Mouse (Mus musculus) cerebellum, adult 9-10 months (tissue): ENCODE results near the gene Wdfy2.

Source experiments
- DNase-seq: peaks from one replicate; pipeline ENCODE4 v3.0.0; 2022

Gene Wdfy2

DNA sequence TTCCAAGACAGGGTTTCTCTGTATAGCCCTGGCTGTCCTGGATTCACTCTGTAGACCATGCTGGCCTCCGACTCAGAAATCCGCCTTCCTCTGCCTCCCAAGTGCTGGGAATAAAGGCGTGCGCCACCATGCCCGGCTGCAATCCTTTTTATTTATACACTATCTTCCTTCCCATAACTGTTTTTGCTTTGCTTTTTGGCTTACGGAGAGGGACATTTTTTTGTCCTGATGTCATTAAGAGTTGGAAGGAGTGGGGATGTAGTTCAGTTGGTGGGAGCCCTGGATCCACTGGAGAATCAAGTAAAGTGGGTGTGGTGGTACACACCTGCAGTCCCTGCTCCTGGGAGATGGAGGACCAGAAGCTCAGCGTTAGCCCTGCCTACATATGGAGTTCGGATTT lies 6.7 kb downstream of the Wdfy2 start:
- DNase-seq: peak; percentile 3

DNA sequence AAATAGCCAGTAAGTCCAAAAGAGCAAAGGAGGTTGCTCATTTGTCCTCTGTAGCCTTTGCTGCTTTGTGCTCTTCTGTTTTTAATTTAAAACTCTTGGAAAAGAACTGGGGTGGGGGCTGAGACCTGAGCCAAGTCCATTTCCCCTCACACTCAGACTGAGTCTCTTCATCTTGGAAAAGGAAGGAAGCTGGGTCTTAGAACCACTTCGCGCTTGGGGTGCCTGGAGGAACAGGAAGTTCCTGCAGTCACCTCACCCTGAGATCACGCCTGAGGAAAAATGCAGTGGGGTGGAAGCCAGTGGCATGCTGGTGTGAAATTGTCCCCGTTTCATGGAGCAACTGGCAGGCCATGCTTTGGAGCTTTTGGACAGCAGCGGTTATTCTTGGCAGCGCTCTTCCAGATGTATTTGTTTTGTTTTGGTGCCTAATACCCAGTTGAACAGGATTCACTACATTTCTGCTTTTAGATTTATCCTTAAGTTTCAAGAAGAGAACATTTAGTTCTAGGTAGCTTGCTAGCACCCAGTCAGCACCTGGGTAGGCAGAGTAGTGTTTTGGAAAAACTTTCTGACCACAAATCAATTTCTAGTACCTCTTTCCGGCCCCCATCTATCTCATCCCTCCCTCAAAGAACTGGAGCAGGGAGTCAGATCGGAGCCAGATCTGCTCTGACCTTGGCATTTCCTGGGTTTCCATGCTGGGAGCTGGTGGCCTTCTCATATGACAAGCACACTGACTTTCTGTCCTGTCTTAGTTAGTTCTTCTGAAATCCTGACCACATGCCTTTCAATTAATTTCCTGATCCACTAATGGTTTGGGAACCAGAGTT lies 7.7 kb downstream of the Wdfy2 start:
- DNase-seq: peak; percentile 24

DNA sequence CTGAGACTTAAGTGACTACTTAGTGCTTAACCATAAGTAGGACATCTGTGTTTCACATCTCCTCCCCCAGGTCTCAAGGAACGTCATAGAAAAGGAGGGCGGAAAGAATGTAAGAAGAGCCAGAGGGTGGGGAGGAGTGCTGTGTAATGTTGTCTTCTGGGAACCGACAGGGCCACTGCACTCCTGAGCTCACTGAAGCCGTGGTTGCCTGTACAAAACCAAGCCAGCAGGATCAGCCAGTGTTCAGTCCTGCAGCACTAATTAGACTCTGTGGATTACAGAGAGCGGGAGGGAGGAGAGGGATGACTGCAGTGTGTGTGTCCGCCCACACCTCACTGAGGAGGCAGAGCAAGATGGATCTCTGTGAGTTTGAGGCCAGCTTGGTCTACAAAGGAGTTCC lies 13.5 kb downstream of the Wdfy2 start:
- DNase-seq: peak; percentile 77

DNA sequence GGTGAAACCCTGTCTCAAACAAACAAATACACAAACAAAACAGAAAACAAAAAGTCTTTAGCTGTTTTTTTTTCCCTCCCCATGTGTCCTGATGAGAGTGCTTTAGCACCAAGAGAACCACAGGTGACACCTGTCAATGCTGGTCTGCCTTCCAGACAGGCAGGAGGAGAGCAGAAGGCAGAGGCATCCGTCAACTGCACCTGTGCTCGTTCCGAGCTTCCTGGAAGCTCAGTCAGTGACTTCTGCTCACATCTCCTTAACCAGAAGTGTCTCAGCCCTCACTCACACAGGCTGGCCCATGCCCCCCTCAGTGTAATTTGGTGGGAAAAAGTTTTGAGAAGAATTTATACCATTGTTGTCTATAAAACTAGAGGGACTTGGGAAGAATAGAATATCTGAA lies 15.4 kb downstream of the Wdfy2 start:
- DNase-seq: no peak

DNA sequence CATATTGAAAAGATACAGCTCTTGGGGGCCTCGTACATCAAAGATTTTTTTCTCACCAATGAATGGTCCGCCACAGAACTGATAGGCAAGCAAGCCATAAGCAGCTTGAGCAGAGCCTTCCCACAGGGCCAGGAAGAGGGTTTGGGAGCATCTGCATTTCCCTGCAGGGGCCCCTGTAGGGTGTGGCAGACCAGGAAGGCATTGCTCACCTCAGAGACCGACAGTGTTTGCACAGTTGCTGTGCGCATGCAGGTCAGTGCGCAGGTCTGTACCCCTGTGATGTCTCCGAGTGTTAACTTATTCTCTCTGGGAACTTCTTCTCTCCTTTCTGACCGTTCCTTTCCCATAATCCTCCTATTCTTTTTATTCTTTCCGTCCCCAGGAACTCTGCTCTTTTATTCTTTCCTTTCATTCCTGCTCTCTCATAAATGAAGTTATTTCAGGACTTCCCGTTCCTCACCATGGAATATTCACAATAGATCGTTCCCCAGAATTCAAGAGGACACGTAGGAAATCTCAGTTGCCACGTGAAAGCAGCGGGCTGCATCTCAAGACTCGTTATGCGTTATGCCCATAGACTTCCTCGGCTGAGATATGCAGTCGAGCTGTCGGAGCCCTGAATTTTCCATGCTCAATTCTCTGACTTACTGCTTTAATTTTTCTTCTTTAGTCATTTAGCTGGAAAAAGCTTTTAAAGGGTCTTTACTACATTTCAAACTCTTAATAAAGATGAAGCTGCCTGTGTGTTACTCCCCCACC lies 17.8 kb downstream of the Wdfy2 start:
- no peak for DNase-seq

DNA sequence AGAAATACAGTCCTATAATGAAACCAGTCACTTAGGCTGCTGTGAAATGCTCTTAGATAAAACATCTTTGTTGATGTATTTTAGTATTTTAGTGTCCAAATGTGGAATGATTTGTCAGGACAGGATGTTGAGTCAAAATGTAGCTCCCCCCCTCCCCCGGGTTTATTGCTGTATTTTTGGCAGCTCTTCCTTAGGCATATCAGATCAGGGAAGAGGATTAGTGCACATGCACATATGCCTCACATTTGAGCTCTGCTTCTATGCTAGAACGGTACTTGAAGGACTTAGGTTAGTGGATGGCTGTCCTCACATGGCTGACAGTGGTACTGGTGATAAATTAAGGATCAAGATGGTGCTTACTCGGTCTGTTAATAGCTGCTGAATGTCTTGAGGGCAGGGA lies 18.4 kb downstream of the Wdfy2 start:
- no peak for DNase-seq

DNA sequence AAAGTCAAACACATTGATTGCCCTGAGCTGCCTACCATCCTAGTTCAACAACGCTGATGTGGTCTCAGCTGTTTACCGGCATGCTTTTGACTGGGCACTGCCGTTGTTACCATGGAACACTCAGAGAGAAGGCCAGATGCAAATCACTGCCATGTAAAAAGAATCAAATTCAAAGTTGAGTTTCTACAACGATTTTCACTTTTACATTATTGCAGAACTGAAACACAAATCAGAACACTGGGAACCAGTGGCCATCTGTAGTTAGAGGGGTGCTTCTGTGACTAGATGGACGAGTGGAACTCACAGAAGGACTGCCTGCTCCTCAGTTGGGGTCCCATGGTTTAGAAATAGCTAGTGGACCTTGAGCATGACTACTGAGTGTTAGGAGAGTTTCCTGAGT lies 19.0 kb downstream of the Wdfy2 start:
- no peak for DNase-seq

DNA sequence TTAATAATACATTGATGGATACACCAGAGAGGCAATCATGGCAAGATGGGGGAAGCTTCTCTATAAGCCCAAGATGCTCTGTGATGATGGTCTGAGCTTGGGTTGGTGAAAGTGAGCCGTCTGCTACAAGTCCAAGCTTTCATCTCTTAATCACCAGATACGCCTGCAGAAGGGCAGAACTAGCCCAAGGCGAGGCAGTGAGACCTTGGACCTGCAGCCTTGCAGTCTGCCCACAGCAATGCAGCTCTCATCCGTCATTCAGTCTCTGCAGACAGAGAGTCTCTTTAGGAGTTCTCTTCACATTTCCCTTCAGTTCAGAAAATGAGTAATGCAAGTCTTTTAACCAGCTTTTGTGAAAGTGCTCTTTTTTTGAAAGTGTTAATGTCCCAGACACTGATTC lies 20.4 kb downstream of the Wdfy2 start:
- DNase-seq: no peak

DNA sequence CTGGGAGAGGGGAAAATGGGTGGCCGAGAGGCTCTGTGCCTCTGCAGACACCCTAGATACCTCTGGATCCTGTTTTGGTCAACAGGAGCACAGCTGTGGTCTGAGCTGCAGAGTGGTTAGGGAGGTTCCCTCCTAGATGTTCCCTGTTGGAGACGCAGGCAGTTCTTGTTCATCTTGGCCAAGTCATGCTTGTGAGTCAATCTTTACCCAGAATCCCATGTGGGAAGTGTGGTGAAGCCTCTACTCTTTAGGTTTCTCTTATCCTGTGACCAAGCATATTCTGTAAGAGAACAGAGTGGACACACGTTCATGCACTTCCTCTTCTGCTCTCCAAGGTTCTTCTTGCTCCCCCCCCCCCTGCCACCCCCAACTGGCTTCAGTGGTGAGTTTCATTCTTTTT lies 20.8 kb downstream of the Wdfy2 start:
- DNase-seq: no peak

DNA sequence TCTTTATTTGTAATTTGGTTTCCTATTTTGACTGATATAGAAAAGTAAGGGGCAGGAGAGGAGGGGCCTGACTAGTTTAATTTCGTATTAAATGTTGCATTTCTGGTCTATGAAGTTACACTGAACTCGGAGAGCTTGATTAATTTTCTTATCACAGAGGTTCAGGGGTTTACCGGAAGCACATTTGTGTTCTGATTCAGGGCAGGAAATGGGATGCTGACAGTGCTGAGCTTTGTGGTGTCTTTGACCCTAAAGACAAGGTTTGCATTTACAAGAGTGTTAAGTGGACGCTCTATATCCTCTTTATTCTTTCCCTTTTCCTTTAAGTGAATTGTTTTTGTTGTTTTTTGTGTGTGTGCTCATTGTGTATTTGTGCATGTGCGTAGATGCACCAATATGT lies 25.1 kb downstream of the Wdfy2 start:
- DNase-seq: no peak

DNA sequence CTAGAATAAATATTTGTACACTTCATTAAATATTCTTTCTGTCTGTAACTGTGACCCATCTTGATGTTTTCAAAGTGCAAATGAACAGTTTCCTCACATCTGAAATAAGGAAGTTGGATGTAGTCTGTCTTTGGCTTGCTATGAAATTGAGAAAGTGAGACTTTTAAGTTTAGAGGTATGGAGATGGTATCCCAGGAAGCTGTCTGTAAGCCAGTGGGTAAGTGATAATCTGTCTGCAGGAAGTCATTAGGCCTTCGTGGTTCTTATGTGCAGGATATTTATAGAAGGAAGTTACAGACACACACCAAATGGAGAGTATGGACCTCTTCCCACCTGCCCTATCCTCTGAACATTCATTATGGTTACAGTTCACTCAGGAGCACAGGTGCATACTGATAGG lies 26.8 kb downstream of the Wdfy2 start:
- no peak for DNase-seq

DNA sequence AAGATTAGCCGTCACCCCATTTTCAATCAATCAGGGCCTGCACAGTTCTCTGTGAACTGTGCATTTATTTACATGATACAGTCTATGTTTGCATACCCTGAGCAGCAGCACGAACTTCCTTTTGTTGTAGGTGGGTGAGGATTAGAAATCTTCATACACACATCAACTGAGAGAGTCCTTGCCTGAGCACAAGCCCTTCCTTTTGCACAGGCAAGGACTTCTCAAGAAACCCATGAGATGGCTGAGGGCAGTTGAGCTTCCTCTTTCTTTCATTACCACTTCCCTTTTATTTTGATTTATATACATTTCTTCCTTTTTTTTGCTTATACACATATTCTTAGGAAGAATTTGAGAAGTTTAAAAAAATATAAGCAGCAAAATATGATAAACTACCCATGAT lies 27.9 kb downstream of the Wdfy2 start:
- no peak for DNase-seq

DNA sequence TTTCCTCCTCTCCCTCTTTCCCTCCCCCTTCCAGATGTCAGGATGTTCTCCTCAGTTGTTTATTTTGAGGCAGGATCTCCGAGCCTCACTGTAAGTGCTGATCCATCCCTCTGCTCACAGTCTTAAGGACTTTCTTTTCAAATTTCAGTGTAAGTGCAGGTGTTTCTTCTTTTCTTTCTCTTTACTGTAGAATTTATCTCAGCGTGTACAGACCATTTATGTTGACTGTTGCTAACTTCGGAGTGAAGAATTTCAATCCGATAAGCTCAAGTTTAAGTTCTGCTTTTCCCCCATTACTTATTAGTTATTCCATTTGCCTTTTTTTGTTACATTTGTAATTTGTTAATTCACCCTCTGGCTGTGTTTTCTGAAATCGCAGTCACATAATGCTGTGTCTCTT lies 29.6 kb downstream of the Wdfy2 start:
- DNase-seq: no peak

DNA sequence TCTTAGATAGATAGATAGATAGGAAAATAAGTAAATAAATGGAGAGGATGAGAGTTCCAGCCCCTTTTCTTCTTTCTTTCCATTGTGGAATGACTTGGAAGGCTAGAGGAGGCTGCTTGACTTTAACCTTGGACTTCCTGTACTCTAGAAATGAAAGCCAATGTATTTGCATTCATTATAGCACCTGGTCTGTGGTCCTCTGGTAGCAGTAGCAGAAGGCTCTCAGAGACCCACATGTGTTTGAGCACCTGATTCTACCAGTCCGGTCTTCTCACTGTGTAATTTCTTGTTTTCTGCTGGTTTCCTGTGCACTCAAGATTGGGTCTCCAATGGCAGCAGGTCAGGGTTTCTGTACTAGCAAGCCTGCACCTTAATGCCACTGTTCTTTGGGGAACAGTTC lies 30.1 kb downstream of the Wdfy2 start:
- no peak for DNase-seq

DNA sequence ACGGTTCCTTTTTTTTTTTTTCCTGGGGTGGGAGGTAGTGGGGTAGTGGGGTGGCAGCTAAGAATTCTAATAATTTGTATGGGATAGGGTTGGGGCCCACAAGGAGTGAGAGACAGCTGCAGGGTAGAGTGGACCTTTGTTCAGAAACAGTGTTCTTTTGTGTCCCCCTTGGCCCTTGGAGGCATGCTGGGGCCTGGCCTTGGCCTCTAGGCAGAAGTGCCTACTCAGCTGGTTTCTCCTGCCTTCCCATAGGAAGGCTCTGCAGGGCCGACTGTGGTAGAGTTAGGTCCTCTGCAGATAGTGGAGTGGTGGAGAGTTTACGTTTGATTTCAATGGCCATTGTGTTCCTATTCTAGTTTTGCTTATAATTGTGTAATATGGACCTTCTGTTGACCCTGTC lies 30.8 kb downstream of the Wdfy2 start:
- DNase-seq: no peak

DNA sequence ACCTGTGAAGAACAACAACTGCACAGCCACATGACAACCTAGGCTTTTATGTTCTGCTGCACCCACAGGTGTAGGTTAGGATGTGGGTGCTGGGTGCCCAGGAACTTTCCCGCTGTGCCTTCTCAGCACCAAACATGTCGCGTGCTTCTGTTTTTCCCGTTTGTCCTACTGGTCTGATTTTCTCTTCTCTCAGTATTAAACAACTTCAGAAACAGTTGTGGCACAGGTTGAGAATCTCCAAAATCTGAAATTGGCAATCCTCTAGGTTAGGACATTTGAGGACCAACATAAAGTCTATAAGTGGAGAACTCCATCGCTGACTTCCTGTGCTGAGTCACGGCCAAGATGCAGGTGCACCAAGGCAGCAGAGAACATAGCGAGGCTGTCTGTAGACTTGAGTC lies 32.8 kb downstream of the Wdfy2 start:
- DNase-seq: no peak

DNA sequence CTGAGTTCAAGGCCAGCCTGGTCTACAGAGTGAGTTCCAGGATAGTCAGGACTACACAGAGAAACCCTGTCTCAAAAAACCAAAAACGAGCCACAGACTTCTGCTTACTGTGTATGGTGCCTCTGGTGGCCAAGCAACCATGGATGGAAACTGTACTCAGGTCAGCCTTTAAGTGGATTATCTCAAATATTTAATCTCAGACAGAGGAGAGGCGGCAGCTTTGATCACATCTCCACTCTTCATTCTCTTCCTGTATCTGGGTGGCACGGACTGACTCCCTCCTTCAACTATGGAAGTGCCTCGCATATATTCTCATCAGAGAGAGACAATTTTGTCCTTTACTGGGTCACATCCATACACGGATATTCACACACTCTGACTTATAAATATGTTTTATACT lies 34.0 kb downstream of the Wdfy2 start:
- no peak for DNase-seq

DNA sequence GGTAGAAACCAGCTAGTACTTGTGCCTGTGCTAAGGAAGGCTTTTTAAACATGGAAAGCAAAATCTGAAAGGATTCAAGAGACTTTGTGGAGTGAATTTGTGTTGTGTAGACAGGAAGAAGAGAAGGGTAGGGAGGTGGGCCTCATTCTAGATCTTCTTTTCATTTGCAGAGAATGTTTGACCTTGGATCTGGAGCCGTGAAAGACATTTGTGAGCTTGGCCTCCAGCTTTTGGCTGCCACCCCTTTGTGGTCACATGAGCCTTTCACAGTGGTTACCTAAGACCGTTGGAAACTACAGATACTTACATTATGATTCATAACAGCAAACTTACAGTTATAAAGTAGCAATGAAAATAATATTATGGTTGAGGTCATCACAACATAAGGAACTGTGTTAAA lies 34.5 kb downstream of the Wdfy2 start:
- DNase-seq: no peak

DNA sequence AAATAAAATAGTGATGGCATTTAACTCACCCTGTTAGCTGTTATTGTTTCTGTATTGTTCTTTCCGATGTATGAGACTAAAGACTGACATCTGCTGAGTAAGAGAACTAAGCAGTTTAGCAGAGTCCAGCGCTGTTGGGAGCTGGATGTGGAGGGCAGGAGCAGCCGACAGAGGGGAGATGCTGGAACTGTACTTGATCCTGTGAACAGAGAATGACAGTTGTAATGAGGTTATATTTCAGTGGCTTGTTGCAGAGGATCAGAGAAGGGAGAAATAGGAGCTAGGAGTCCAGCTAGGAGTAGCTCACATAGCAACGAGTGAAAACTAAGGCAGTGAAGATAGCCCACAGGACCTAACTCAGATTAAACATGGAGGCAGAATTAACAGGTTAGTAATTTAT lies 36.3 kb downstream of the Wdfy2 start:
- DNase-seq: no peak

DNA sequence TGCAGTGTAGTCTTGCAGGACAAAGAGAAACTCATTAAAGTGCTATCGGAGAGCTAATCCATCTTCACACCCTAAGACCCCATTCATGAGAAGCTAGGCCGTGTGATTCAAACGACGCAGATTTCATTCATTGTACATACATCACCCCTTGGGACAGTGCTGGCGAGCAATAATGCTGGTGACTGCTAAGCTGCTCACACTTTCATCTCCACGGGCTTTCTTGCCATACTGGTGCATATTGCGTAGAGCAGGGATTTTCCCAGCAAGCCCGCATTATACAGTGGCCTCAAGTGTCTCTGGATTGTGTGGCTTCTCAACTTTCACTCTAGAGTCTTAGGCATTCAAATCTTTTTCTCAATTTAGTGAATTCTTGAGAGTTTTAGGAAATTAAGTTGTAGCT lies 36.9 kb downstream of the Wdfy2 start:
- DNase-seq: no peak

DNA sequence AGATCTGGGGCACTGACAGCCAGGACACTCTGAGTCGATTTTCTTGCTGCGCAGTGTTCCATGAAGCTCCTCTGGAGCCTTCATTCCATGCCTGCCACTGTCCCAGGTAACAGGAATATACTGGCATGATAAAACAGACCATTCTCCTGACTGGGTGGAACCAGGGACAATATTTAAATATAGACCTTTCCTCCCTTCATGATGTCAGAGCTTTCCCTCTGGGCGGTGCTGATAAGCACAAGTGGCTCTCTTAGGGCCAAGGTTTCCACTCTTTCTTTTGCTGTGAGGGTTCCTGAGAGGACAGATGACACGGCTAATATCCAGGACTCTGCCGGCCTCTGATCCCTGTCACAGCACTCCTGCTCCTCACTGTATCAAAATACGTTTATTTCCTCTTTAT lies 40.6 kb downstream of the Wdfy2 start:
- peak; percentile 51 for DNase-seq

DNA sequence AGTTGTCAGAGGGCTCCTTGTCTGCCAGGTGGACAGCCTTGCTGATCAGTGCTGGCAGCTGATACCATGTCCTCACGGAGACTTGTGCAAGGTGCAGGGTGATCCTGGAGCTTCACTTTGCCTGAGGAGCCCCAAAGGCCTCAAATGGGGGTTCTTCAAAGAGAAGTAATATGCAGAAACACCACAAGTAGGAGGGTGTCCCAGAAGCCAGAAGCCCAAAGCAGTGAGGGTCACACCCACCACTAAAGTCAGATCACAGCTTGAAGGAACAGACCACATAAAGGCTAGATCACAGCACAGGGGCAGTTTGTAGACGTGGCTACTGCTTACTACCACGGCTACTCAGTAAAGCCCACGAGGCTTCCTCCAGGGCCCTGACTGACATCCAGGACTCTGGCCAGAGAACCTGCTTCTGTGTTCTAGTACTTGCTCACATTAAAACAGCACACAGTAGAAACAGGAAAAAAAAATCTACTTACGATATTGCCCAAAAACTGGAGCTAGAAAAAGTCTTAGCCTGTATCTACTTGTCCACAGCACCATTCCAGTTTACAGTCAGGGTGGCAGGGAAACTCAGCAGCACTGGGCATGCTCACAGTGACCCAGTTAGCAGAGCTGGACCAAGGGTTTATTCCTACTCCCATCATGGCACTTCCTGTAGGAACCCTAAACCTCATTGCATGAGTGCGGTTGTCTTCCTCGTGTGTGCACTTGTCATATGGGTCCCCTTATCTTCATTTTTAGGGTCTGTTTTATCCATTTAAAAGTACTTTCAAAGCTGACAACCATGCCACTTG lies 41.4 kb downstream of the Wdfy2 start:
- DNase-seq: peak; percentile 49

DNA sequence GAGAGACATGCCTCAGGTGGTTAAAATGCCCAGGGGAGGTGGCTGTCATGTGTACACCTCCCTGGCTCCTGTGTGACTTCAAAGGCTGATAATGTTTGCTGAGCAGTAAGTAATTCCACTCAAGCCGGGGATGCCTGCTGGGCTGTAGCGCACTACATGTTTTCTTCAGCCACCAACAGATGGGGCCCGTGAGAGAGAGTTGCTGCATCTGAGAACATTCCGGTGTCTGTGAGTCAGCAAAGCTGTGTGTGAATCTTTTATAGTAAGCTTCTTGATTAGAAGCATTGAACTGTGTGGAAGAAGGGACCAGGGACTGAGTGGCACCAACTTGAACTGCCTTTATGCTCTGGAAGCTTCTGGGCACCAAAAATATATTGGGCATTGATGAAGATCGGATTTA lies 42.0 kb downstream of the Wdfy2 start:
- peak; percentile 86 for DNase-seq
